Mouse (Mus musculus) liver, embryonic 14.5 days (tissue): ENCODE data around the gene Ktn1. TPM values are rescaled to one million over a fixed set of nuclear protein-coding genes. Genes with fewer than 3 reads are reported as not detected.
A peak's percentile ranks its signal among the peaks of the same experiment; 100 is the strongest.

ENCODE experiments used
- ATAC-seq: fragments of 200-750 bp; cut with Nextera tagmentation; 2 replicates; pipeline ENCODE4 v1.8.0; 2017; ENCODE audit warnings: moderate number of reproducible peaks, mild to moderate bottlenecking, moderate library complexity; ENCODE audit not compliant: insufficient read depth
- DNase-seq, 3 experiments: peaks; one replicate each; pipeline ENCODE4 v3.0.0-alpha.2; 2012 to 2013; ENCODE audit warnings: low read depth in 3 of 3, low spot score in 3 of 3
- H3K27ac ChIP-seq: fragments of 300-500 bp; sonication (generic); 2 replicates; pipeline ENCODE4 v1.5.1; 2014; ENCODE audit warnings: moderate library complexity, mild to moderate bottlenecking, control low read depth, inconsistent platforms
- H3K27me3 ChIP-seq: fragments of 300-500 bp; sonication (generic); 2 replicates; pipeline ENCODE4 v1.6.1; 2014; ENCODE audit warnings: mild to moderate bottlenecking, low read length, moderate library complexity; ENCODE audit not compliant: control insufficient read depth, insufficient read depth
- H3K36me3 ChIP-seq: fragments of 300-500 bp; sonication (generic); replicated peaks from 2 replicates; pipeline ENCODE4 v1.6.1; 2014; ENCODE audit warnings: low read depth; ENCODE audit not compliant: control insufficient read depth, insufficient read depth
- H3K4me1 ChIP-seq, 2 experiments: fragments of 200-500 bp in 1 of 2; fragments of 300-500 bp in 1 of 2; sonication (generic) in 1 of 2; replicated peaks; 2 replicates each; pipeline ENCODE4 v1.6.1; 2012 to 2014; ENCODE audit warnings: antibody characterized with exemption in 1 of 2, inconsistent platforms in 1 of 2, low read length in 1 of 2; ENCODE audit not compliant: control insufficient read depth in 2 of 2, insufficient read depth in 2 of 2
- H3K4me2 ChIP-seq: fragments of 300-500 bp; sonication (generic); 2 replicates; pipeline ENCODE4 v1.6.1; 2014; ENCODE audit warnings: low read depth, mild to moderate bottlenecking, control low read depth, moderate library complexity
- H3K4me3 ChIP-seq, 2 experiments: fragments of 200-500 bp in 1 of 2; fragments of 300-500 bp in 1 of 2; sonication (generic) in 1 of 2; 2 replicates each; pipeline ENCODE4 v1.5.1; 2012 to 2014; ENCODE audit warnings: low read depth in 2 of 2, low read length in 2 of 2, mild to moderate bottlenecking in 2 of 2, control low read depth in 1 of 2, inconsistent platforms in 1 of 2, moderate library complexity in 1 of 2; ENCODE audit not compliant: insufficient read depth in 1 of 2
- H3K9ac ChIP-seq: fragments of 300-500 bp; sonication (generic); replicated peaks from 2 replicates; pipeline ENCODE4 v1.6.1; 2014; ENCODE audit warnings: mild to moderate bottlenecking, control low read depth, moderate library complexity
- H3K9me3 ChIP-seq: fragments of 300-500 bp; sonication (generic); 2 replicates; pipeline ENCODE4 v1.6.1; 2016; ENCODE audit warnings: low read length, mixed read lengths; ENCODE audit not compliant: control insufficient read depth
- CTCF ChIP-seq: IDR thresholded peaks from 2 replicates; pipeline ENCODE4 v1.5.1; 2016; ENCODE audit warnings: antibody characterized with exemption, low read depth, control low read depth
- EP300 ChIP-seq: IDR thresholded peaks from 2 replicates; pipeline ENCODE4 v1.6.1; 2016; ENCODE audit warnings: antibody characterized with exemption, low read depth
- WGBS: fragments of 180-500 bp; shearing (Covaris S2); extraction: QIAGEN DNeasy Blood & Tissue Kit; methylation state at CpG from one replicate; pipeline ENCODE4 v1.1.7; 2014; ENCODE audit not compliant: insufficient replicate concordance; 5-methylcytosine and 5-hydroxymethylcytosine counted together
- polyA plus RNA-seq, 2 experiments: library from polyadenylated mRNA; depleted of rRNA in 1 of 2; stranded (reverse) in 1 of 2; unstranded in 1 of 2; fragments of >200 nt; fragmentation: Nextera tagmentation in 1 of 2; extraction: Ambion mirVana in 1 of 2; gene quantifications; 2 replicates each; pipeline versions ENCODE4 v1.2.1 to v1.2.3; 2012 to 2014

Ktn1 gene
- polyA plus RNA-seq (2012; rRNA removed) (3.4 and 7.7 TPM in 2 replicates), polyA plus RNA-seq (2014; fragmentation: Nextera tagmentation; extraction: Ambion mirVana) (11.5 and 12.4 TPM in 2 replicates)

DNA sequence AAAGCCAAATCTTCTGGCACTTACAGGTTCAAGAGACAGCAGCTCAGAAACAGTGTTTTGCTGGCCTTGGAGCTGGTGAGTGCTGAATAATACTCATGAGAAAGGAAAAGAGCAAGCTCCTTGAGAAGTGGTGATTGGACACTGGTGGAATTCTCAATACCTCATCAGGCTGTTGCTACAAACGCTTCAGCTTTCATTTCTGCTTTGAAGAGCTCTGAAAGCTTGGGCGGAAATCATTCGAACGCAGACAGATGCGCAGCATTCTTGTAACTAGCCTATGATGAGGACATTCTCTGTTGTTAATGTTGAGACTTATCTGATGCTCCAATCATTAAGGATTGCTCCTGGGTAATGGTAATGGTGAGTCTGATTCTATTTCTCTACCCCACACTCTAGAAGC is at the start of gene Ktn1:
Ktn1 (plus strand) TSS at position 231 of the 400 bp plus-strand sequence.
- 51% methylated on average over 5 of the region's 5 CpGs for WGBS

DNA sequence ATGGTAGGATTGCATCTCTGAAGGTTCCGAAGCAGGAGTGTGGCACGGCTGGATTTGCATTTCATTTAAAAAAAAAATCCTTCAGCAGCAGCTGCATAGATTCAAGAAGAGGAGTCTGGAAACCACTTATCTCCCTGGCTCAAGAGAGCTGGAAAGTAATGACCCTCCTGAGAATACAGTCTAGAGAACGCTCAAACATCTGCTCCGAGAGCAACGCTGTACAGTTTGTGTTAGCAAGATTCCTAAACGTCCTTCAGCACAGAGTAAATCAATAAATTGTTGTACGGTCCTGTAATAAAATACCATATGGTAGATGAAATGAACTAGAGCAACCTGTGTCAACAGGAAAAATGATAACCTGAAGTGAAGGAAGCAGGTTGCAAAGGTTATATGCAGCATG is 35.0 kb upstream of the Ktn1 start:
- H3K27ac ChIP-seq = no peak overlapping the region
- H3K4me2 ChIP-seq = no peak overlapping the region
- no peaks in the 10 kb centered on the region for H3K4me1 ChIP-seq
- WGBS = 64% methylated on average over 7 of the region's 7 CpGs
- no peak for TF ChIP-seq CTCF
- no peak for TF ChIP-seq EP300
- no peak overlapping the region for H3K9ac ChIP-seq
- no peak overlapping the region for H3K4me3 ChIP-seq
- no peaks in the 10 kb centered on the region for H3K27me3 ChIP-seq
- H3K36me3 ChIP-seq = no peaks in the 10 kb centered on the region
- ATAC-seq (no peak), DNase-seq (no peak)
- no peaks in the 10 kb centered on the region for H3K9me3 ChIP-seq

More for the DNA sequence above, at the start of gene Ktn1:
- Histone ChIP-seq H3K27ac (peak within 1 kb of the TSS; percentile 23), H3K4me1 (peaks cover 3 to 7% of the 10 kb centered on the region in 2 experiments; a peak in 3 of 4 replicates), H3K4me3 (peak within 1 kb of the TSS; percentile 75 to 95), H3K27me3 (no peaks in the 10 kb centered on the region), H3K4me2 (peak within 1 kb of the TSS; percentile 97), H3K9ac (peak within 1 kb of the TSS; percentile 82), H3K36me3 (no peaks in the 10 kb centered on the region), H3K9me3 (no peaks in the 10 kb centered on the region)
- no peak for DNase-seq
- ATAC-seq = no peak
- TF ChIP-seq EP300 (no peak), CTCF (no peak)

DNA sequence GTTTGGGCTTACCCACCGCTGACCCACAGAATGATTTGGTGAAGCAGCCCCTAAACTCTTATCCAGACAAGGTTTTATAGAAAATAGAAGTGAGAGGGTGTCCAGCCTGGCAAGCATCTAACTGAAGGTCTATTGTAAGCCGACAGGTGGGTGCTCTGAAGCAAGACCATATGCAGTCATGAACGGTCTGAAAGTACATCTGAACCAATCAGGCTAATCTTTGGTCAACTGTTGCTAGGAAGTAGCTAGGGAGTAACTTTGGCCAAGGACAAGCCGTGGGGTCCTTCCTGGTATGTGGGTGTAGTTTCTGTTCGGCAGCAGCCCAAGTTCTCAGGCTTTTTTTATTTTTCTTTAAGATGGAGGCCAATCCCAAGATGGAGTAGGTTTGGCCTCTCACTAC is 29.4 kb upstream of the Ktn1 start:
- H3K27ac ChIP-seq = no peak overlapping the region
- no peaks in the 10 kb centered on the region for H3K4me1 ChIP-seq
- no peak for DNase-seq
- no peaks in the 10 kb centered on the region for H3K9me3 ChIP-seq
- 62% methylated on average over 5 of the region's 5 CpGs for WGBS
- TF ChIP-seq CTCF = no peak
- no peak for TF ChIP-seq EP300
- no peaks in the 10 kb centered on the region for H3K36me3 ChIP-seq
- no peak overlapping the region for H3K4me3 ChIP-seq
- H3K9ac ChIP-seq = no peak overlapping the region
- H3K4me2 ChIP-seq = no peak overlapping the region
- no peaks in the 10 kb centered on the region for H3K27me3 ChIP-seq
- no peak for ATAC-seq

DNA sequence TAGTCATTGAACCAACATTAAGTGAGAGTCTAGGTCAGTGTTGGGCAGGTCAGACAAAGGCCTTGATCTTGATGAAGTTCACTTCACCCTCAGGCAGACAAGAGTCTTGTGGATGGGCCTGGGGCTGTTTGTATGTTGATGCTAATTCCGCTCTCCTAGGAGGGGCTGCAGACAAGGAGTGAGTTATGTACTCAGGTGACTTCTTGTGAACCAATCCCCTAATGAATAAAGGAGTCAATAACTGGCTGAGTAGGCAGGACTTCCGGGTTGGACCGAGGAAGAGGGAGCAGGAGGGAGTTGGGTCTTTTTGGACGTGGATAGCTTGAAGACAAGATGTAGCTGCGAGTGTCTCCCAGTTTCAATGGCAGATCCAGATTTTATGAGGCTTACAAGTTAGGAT is 26.3 kb upstream of the Ktn1 start:
- H3K9ac ChIP-seq = no peak overlapping the region
- H3K27me3 ChIP-seq = no peaks in the 10 kb centered on the region
- no peak for TF ChIP-seq EP300
- no peak for TF ChIP-seq CTCF
- H3K4me1 ChIP-seq = no peaks in the 10 kb centered on the region
- H3K4me2 ChIP-seq = no peak overlapping the region
- no peak for ATAC-seq
- H3K36me3 ChIP-seq = no peaks in the 10 kb centered on the region
- no peak overlapping the region for H3K27ac ChIP-seq
- no peak for DNase-seq
- 60% methylated on average over 5 of the region's 5 CpGs for WGBS
- no peaks in the 10 kb centered on the region for H3K9me3 ChIP-seq
- H3K4me3 ChIP-seq = no peak overlapping the region

GRCm38 (mm10) chr14:47624837-47625236 is 23.4 kb upstream of the Ktn1 start:
- H3K4me1 ChIP-seq = no peaks in the 10 kb centered on the region
- H3K4me2 ChIP-seq = no peak overlapping the region
- TF ChIP-seq EP300 (no peak), CTCF (no peak)
- no peak overlapping the region for H3K27ac ChIP-seq
- H3K9me3 ChIP-seq = no peaks in the 10 kb centered on the region
- ATAC-seq (no peak), DNase-seq (no peak)
- no peak overlapping the region for H3K9ac ChIP-seq
- no peak overlapping the region for H3K4me3 ChIP-seq
- 35% methylated on average over 3 of the region's 3 CpGs for WGBS
- no peaks in the 10 kb centered on the region for H3K36me3 ChIP-seq
- no peaks in the 10 kb centered on the region for H3K27me3 ChIP-seq
